Mouse (Mus musculus): ENCODE measurements around the gene Slc35f5.

GRCm38 (mm10) chr1:125559721-125560120 is 674 bp upstream of the Slc35f5 start:
- no peak for TF ChIP-seq POLR2A (IDR thresholded peaks at IDR 0.05; ENCODE audit: low read depth, low read length)
- TF ChIP-seq CTCF (IDR thresholded peaks at IDR 0.05; ENCODE audit: borderline replicate concordance, insufficient read depth, low read length) = no peak

Measured in embryonic fibroblast, embryonic 13.5 days (primary cell).